Mouse (Mus musculus): Measurements from ENCODE around the gene Emilin2.
"Not testable (repeated sequence)": the region's sequence is repeated elsewhere in the genome, so short reads cannot be mapped to it uniquely, and the experiment has no call there.

DNA sequence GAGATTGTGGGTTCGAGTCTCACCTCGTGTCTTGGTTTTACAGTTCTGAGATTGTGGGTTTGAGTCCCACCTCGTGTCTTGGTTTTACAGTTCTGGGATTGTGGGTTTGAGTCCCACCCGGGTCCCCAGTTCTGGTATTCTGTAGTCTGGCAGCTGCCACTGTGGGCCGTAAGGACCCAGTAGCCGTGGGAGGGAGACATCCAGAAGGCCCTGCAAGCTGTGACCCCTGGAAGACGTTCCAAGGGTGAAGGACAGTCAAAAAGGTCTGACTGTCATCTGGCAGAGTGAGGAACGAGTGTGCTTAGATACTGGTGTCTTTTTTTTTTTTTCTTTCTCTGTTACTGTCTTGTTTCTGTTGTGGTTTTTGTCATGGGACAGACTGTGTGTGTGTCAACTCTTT is 9.0 kb upstream of the Emilin2 start:
- TF ChIP-seq CTCF (conservative IDR thresholded peaks at IDR 0.05; ENCODE audit: insufficient read depth, insufficient read length, low read depth, low read length); POLR2A (IDR thresholded peaks at IDR 0.05; ENCODE audit: low read depth, low read length): not testable (repeated sequence)

All from kidney, adult 2 months (tissue).